Mouse (Mus musculus): ENCODE data around the gene Amhr2.

Gene Amhr2

GRCm38 (mm10) chr15:102445146-102445545 is at the start of gene Amhr2:
TSS of gene Amhr2 (plus strand) at chr15:102445367.
- DNase-seq (ENCODE audit: low spot score): no peak

GRCm38 (mm10) chr15:102398629-102399028 is 46.5 kb upstream of the Amhr2 start:
- DNase-seq (ENCODE audit: low spot score): no peak

- DNase-seq (ENCODE audit: low spot score): peak; percentile 75
Observed at GRCm38 (mm10) chr15:102399229-102400221, 45.6 kb upstream of the Amhr2 start.

- DNase-seq (ENCODE audit: low spot score): no peak
Observed at GRCm38 (mm10) chr15:102400476-102401045, 44.6 kb upstream of the Amhr2 start.

GRCm38 (mm10) chr15:102401278-102401677 is 43.9 kb upstream of the Amhr2 start:
- no peak for DNase-seq (ENCODE audit: low spot score)

- no peak for DNase-seq (ENCODE audit: low spot score)
Observed at GRCm38 (mm10) chr15:102402210-102402609, 43.0 kb upstream of the Amhr2 start.

GRCm38 (mm10) chr15:102404608-102405488 is 40.3 kb upstream of the Amhr2 start:
- DNase-seq (ENCODE audit: low spot score): no peak

- peak; percentile 92 for DNase-seq (ENCODE audit: low spot score)
Observed at GRCm38 (mm10) chr15:102405489-102406195, 39.5 kb upstream of the Amhr2 start, which contains the start of gene Sp1. TSS of gene Sp1 (plus strand) at chr15:102406143.

GRCm38 (mm10) chr15:102406196-102406911 is 38.8 kb upstream of the Amhr2 start:
- peak; percentile 55 for DNase-seq (ENCODE audit: low spot score)

GRCm38 (mm10) chr15:102406912-102407580 is 38.1 kb upstream of the Amhr2 start:
- DNase-seq (ENCODE audit: low spot score): no peak

GRCm38 (mm10) chr15:102407681-102408557 is 37.2 kb upstream of the Amhr2 start:
- DNase-seq (ENCODE audit: low spot score): no peak

GRCm38 (mm10) chr15:102408558-102409130 is 36.5 kb upstream of the Amhr2 start:
- no peak for DNase-seq (ENCODE audit: low spot score)

- DNase-seq (ENCODE audit: low spot score): no peak
Observed at GRCm38 (mm10) chr15:102409286-102409685, 35.9 kb upstream of the Amhr2 start.

- no peak for DNase-seq (ENCODE audit: low spot score)
Observed at GRCm38 (mm10) chr15:102411077-102411476, 34.1 kb upstream of the Amhr2 start.

- no peak for DNase-seq (ENCODE audit: low spot score)
Observed at GRCm38 (mm10) chr15:102413687-102414086, 31.5 kb upstream of the Amhr2 start.

GRCm38 (mm10) chr15:102417524-102417923 is 27.6 kb upstream of the Amhr2 start:
- DNase-seq (ENCODE audit: low spot score): no peak

GRCm38 (mm10) chr15:102420986-102421385 is 24.2 kb upstream of the Amhr2 start:
- DNase-seq (ENCODE audit: low spot score): no peak

- no peak for DNase-seq (ENCODE audit: low spot score)
Observed at GRCm38 (mm10) chr15:102421437-102421836, 23.7 kb upstream of the Amhr2 start.
